Mouse (Mus musculus): ENCODE data around the gene Uevld. TPM values are rescaled to one million over a fixed set of nuclear protein-coding genes. Genes with fewer than 3 reads are reported as not detected.
A peak's percentile ranks its signal among the peaks of the same experiment; 100 is the strongest.

Uevld gene
- 11.6 and 12.1 TPM in 2 replicates for polyA plus RNA-seq (2016; fragmentation: Nextera tagmentation; extraction: Ambion mirVana)

DNA sequence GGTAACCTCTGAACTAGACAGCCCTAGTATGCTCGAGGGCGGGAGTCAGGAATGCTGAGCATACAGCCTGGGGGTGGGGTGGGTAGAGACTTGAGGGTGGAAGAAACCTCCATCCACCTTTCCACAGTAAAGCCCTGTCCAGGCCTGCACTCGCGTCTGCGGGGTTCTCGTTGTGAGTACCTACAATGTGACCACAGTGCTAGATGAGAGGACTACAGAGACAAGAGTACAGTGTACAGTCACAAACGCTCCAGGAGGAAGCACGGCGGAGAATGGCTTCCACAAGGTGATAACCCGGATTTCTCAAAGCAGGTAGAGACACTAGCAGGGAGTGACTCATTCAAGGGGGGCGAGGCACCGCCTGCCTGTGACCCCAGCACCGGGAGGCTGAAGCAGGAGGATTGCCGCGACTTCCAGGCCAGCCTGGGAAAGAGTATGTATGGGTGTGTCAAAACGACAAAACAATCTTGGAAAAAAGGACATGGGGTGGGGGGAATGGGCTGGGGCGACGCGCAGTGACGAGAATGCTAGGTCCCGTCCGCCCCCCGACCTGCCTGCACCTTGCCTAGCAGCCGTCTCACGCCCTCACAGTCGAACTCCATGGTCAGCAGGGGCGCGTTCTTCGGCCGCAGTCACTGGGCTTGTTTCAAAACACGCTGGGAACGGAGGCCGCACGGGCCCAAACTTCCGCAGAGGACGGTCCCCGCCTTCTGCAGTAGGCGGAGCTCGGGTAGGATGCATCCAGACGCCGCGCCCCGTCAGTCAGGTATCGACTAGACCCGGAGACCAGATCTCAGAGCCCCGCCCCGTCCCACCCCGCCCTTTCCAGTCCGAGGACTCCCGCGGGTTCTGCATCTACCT lies at the start of gene Uevld:
TSS of gene Uevld (minus strand) at position 697 of the 861 bp plus-strand sequence.
- ATAC-seq (ENCODE audit: insufficient number of reproducible peaks, insufficient read depth, low FRiP score, low TSS enrichment, low read depth) = peak; percentile 92
- Histone ChIP-seq H3K4me1 (replicated peaks) (peaks cover 14% of the 10 kb centered on the region), H3K4me3 (replicated peaks) (peak within 1 kb of the TSS; percentile 72), H3K27ac (0 out of 2 replicates have a peak within 1 kb of the TSS, but pooled peaks have one; percentile 23), H3K9me3 (no peaks in the 10 kb centered on the region), H3K27me3 (peaks cover 11% of the 10 kb centered on the region), H3K4me2 (peak within 1 kb of the TSS; percentile 85), H3K36me3 (peaks cover 24% of the 10 kb centered on the region), H3K9ac (replicated peaks) (peak within 1 kb of the TSS; percentile 75)
- WGBS = 2% methylated on average over 51 of the region's 51 CpGs

DNA sequence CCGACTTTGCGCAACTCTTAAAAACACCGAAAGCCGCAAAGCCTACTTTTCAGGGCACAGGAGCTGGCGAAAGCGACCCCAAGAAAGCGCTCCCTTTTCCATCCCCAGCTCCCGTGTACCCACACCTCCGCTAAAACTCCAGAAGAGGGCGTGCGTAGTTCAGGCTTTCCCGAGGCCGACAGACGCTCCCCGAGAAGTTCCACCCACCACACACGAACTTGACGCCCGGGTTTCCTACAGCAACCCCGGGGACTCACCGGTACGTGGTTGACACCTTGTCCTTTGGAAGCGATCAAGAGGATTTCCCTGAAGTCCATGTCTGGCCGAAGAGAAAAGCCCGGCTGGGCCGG lies 49.5 kb upstream of the Uevld start:
- H3K4me2 ChIP-seq = peak overlapping the region; percentile 80
- no peaks in the 10 kb centered on the region for H3K27me3 ChIP-seq
- peaks cover 23% of the 10 kb centered on the region for H3K4me1 ChIP-seq (replicated peaks)
- peak overlapping the region; percentile 67 for H3K9ac ChIP-seq (replicated peaks)
- H3K27ac ChIP-seq = peak overlapping the region; percentile 87
- H3K9me3 ChIP-seq = no peaks in the 10 kb centered on the region
- H3K36me3 ChIP-seq = no peaks in the 10 kb centered on the region
- 0 out of 2 replicates have a peak, but pooled peaks have one; percentile 44 for ATAC-seq (ENCODE audit: insufficient number of reproducible peaks, insufficient read depth, low FRiP score, low TSS enrichment, low read depth)
- WGBS = under 1% methylated on average over 25 of the region's 25 CpGs
- peak overlapping the region; percentile 59 for H3K4me3 ChIP-seq (replicated peaks)

GRCm38 (mm10) chr7:47007109-47007780 lies 48.9 kb upstream of the Uevld start:
- 25% methylated on average over 21 of the region's 21 CpGs for WGBS
- H3K4me1 ChIP-seq (replicated peaks) = peaks cover 28% of the 10 kb centered on the region
- peak overlapping the region; percentile 87 for H3K27ac ChIP-seq

GRCm38 (mm10) chr7:47003411-47004115 lies 45.2 kb upstream of the Uevld start:
- no peak for ATAC-seq (ENCODE audit: insufficient number of reproducible peaks, insufficient read depth, low FRiP score, low TSS enrichment, low read depth)
- Histone ChIP-seq H3K36me3 (peaks cover 8% of the 10 kb centered on the region), H3K9ac (replicated peaks) (no peak overlapping the region), H3K27ac (no peak overlapping the region), H3K4me1 (replicated peaks) (peaks cover 24% of the 10 kb centered on the region), H3K9me3 (no peaks in the 10 kb centered on the region), H3K27me3 (no peaks in the 10 kb centered on the region), H3K4me2 (no peak overlapping the region), H3K4me3 (replicated peaks) (no peak overlapping the region)
- WGBS = 37% methylated on average over 3 of the region's 3 CpGs

More at GRCm38 (mm10) chr7:47007109-47007780, 48.9 kb upstream of the Uevld start:
- no peaks in the 10 kb centered on the region for H3K36me3 ChIP-seq
- H3K9ac ChIP-seq (replicated peaks) = peak overlapping the region; percentile 67
- ATAC-seq (ENCODE audit: insufficient number of reproducible peaks, insufficient read depth, low FRiP score, low TSS enrichment, low read depth) = no peak
- peak overlapping the region; percentile 59 for H3K4me3 ChIP-seq (replicated peaks)
- H3K9me3 ChIP-seq = no peaks in the 10 kb centered on the region
- peak overlapping the region; percentile 80 for H3K4me2 ChIP-seq
- H3K27me3 ChIP-seq = no peaks in the 10 kb centered on the region

DNA sequence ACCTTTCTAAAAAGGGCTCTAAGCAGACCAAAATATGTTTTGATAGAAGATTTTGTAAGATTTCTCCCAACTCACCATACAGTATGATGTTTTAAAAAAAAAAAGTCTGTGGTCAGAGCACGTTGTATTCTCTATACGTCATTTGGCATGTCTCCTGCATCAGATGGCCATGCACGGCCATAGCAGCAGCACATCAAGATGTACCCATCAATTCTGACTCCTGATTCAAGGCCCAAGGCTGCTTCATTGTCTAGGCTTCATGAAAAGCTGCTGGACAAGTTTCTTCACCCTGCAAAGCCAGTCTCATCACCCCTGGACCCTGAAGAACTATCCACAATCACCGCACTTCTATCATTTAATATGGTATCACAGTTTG lies 43.6 kb upstream of the Uevld start:
- peaks cover 25% of the 10 kb centered on the region for H3K36me3 ChIP-seq
- H3K4me3 ChIP-seq (replicated peaks) = no peak overlapping the region
- no peak for ATAC-seq (ENCODE audit: insufficient number of reproducible peaks, insufficient read depth, low FRiP score, low TSS enrichment, low read depth)
- H3K9ac ChIP-seq (replicated peaks) = no peak overlapping the region
- H3K27me3 ChIP-seq = no peaks in the 10 kb centered on the region
- no peak overlapping the region for H3K27ac ChIP-seq
- H3K4me2 ChIP-seq = no peak overlapping the region
- no peaks in the 10 kb centered on the region for H3K9me3 ChIP-seq
- WGBS = 74% methylated on average over 4 of the region's 4 CpGs
- H3K4me1 ChIP-seq (replicated peaks) = peaks cover 18% of the 10 kb centered on the region

GRCm38 (mm10) chr7:47001125-47001899 lies 43.0 kb upstream of the Uevld start:
- peaks cover 31% of the 10 kb centered on the region for H3K36me3 ChIP-seq
- peaks cover 16% of the 10 kb centered on the region for H3K4me1 ChIP-seq (replicated peaks)
- H3K27me3 ChIP-seq = no peaks in the 10 kb centered on the region
- ATAC-seq (ENCODE audit: insufficient number of reproducible peaks, insufficient read depth, low FRiP score, low TSS enrichment, low read depth) = no peak
- H3K9me3 ChIP-seq = no peaks in the 10 kb centered on the region
- H3K4me2 ChIP-seq = no peak overlapping the region
- H3K27ac ChIP-seq = no peak overlapping the region
- H3K4me3 ChIP-seq (replicated peaks) = no peak overlapping the region
- H3K9ac ChIP-seq (replicated peaks) = no peak overlapping the region
- 92% methylated on average over 5 of the region's 5 CpGs for WGBS

- Histone ChIP-seq H3K4me3 (replicated peaks) (no peak overlapping the region), H3K27me3 (no peaks in the 10 kb centered on the region), H3K4me2 (no peak overlapping the region), H3K9me3 (no peaks in the 10 kb centered on the region), H3K4me1 (replicated peaks) (peaks cover 16% of the 10 kb centered on the region), H3K9ac (replicated peaks) (no peak overlapping the region), H3K27ac (no peak overlapping the region), H3K36me3 (peaks cover 37% of the 10 kb centered on the region)
- ATAC-seq (ENCODE audit: insufficient number of reproducible peaks, insufficient read depth, low FRiP score, low TSS enrichment, low read depth) = no peak
- 74% methylated on average over 3 of the region's 3 CpGs for WGBS
Measured at GRCm38 (mm10) chr7:47000644-47000983, 42.3 kb upstream of the Uevld start.

GRCm38 (mm10) chr7:46999983-47000643 lies 41.8 kb upstream of the Uevld start:
- Histone ChIP-seq H3K36me3 (peaks cover 42% of the 10 kb centered on the region), H3K4me2 (no peak overlapping the region), H3K9ac (replicated peaks) (no peak overlapping the region), H3K27me3 (no peaks in the 10 kb centered on the region), H3K27ac (no peak overlapping the region), H3K4me1 (replicated peaks) (peaks cover 16% of the 10 kb centered on the region; the same call in 1 of the 2 replicates), H3K4me3 (replicated peaks) (no peak overlapping the region), H3K9me3 (no peaks in the 10 kb centered on the region)
- no peak for ATAC-seq (ENCODE audit: insufficient number of reproducible peaks, insufficient read depth, low FRiP score, low TSS enrichment, low read depth)
- WGBS = 85% methylated on average over 8 of the region's 8 CpGs

- peaks cover 16% of the 10 kb centered on the region; the same call in 1 of the 2 replicates for H3K4me1 ChIP-seq (replicated peaks)
- no peak overlapping the region for H3K27ac ChIP-seq
- 94% methylated on average over 2 of the region's 2 CpGs for WGBS
- H3K4me2 ChIP-seq = no peak overlapping the region
- no peak overlapping the region for H3K4me3 ChIP-seq (replicated peaks)
- peaks cover 54% of the 10 kb centered on the region for H3K36me3 ChIP-seq
- H3K27me3 ChIP-seq = no peaks in the 10 kb centered on the region
- no peak for ATAC-seq (ENCODE audit: insufficient number of reproducible peaks, insufficient read depth, low FRiP score, low TSS enrichment, low read depth)
- H3K9ac ChIP-seq (replicated peaks) = no peak overlapping the region
- H3K9me3 ChIP-seq = no peaks in the 10 kb centered on the region
Measured at GRCm38 (mm10) chr7:46998942-46999341, 40.6 kb upstream of the Uevld start.

DNA sequence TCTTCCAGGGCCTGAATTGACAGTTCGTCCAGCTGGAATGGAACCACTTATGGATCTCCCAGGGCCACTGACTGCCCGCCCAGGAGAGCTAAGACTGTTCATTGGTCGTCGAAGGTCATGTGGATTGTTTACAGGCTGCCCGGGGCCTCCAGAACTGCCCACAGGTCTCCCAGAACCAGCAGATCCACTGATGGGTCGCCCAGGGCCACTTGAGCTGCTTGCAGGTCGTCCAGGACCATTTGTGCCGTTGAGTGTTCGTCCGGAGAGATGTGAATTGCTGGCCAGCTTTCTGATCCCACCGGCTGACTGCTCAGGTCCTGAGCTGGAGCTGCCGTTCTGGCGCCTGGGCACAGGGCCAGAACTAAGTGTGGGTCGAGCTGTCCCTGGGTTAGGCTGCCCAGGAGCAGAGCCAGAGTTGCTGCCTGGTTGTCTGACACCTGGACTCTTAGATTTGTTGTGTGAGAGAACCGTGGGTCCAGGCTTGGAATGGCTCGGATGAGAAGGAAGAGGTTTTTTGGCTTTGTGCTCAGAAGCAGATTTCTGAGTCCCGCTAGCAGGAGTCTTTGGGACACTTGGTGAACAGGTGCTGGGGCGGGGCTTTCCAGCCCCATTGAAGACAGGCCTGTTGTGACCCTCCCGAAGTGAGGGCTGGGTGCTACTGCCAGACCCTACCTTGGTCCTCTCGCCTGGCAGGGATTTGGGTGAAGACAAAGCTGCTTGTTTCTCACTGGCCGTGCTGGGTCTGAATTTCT lies 39.5 kb upstream of the Uevld start:
- Histone ChIP-seq H3K9ac (replicated peaks) (no peak overlapping the region), H3K4me1 (replicated peaks) (peaks cover 10% of the 10 kb centered on the region; the same call in 1 of the 2 replicates), H3K4me2 (no peak overlapping the region), H3K27ac (no peak overlapping the region), H3K9me3 (no peaks in the 10 kb centered on the region), H3K36me3 (peaks cover 64% of the 10 kb centered on the region), H3K4me3 (replicated peaks) (no peak overlapping the region), H3K27me3 (no peaks in the 10 kb centered on the region)
- 88% methylated on average over 21 of the region's 21 CpGs for WGBS
- no peak for ATAC-seq (ENCODE audit: insufficient number of reproducible peaks, insufficient read depth, low FRiP score, low TSS enrichment, low read depth)

All from limb, embryonic 12.5 days (tissue).